Mouse (Mus musculus): ENCODE measurements around the gene Aurkb. TPM values are rescaled to one million over a fixed set of nuclear protein-coding genes. Genes with fewer than 3 reads are reported as not detected.

The Aurkb gene
- total RNA-seq, 2 experiments from 2014 or later: 0.43 to 1.1 TPM

- DNase-seq (ENCODE audit: low spot score in 2 of 2): no peak
- intact Hi-C loops (cut with DNase I): no loop called here
Observed at GRCm38 (mm10) chr11:69035411-69035810, 10.0 kb upstream of the Aurkb start.

GRCm38 (mm10) chr11:69035849-69036248 lies 9.6 kb upstream of the Aurkb start:
- peak; percentile 87 to 88 for DNase-seq (ENCODE audit: low spot score in 2 of 2)
- intact Hi-C loops (cut with DNase I): no loop called here

- DNase-seq (ENCODE audit: low spot score in 2 of 2): peak; percentile 87 to 89
- intact Hi-C loops (cut with DNase I): no loop called here
Observed at GRCm38 (mm10) chr11:69036486-69037230, 8.8 kb upstream of the Aurkb start.

- intact Hi-C loops (cut with DNase I): no loop called here
- peak; percentile 80 to 89 for DNase-seq (ENCODE audit: low spot score in 2 of 2)
Observed at GRCm38 (mm10) chr11:69037231-69038061, 8.0 kb upstream of the Aurkb start.

GRCm38 (mm10) chr11:69038173-69038572 lies 7.3 kb upstream of the Aurkb start:
- intact Hi-C loops (cut with DNase I): no loop called here
- no peak for DNase-seq (ENCODE audit: low spot score in 2 of 2)

GRCm38 (mm10) chr11:69046395-69046774 lies 938 bp downstream of the Aurkb start:
- DNase-seq (ENCODE audit: low spot score in 2 of 2): no peak
- intact Hi-C loops (cut with DNase I): no loop called here

GRCm38 (mm10) chr11:69047592-69047991 lies 2.1 kb downstream of the Aurkb start:
- DNase-seq (ENCODE audit: low spot score in 2 of 2): no peak
- intact Hi-C loops (cut with DNase I): no loop called here

- DNase-seq (ENCODE audit: low spot score in 2 of 2): no peak
- intact Hi-C loops (cut with DNase I): no loop called here
Observed at GRCm38 (mm10) chr11:69048151-69048550, 2.7 kb downstream of the Aurkb start.

- no peak for DNase-seq (ENCODE audit: low spot score in 2 of 2)
- intact Hi-C loops (cut with DNase I): no loop called here
Observed at GRCm38 (mm10) chr11:69050748-69051147, 5.3 kb downstream of the Aurkb start.

GRCm38 (mm10) chr11:69051771-69052170 lies 6.3 kb downstream of the Aurkb start:
- no peak for DNase-seq (ENCODE audit: low spot score in 2 of 2)
- intact Hi-C loops (cut with DNase I): no loop called here

- no peak for DNase-seq (ENCODE audit: low spot score in 2 of 2)
- intact Hi-C loops (cut with DNase I): no loop called here
Observed at GRCm38 (mm10) chr11:69052824-69053421, 7.5 kb downstream of the Aurkb start.

- no peak for DNase-seq (ENCODE audit: low spot score in 2 of 2)
- intact Hi-C loops (cut with DNase I): no loop called here
Observed at GRCm38 (mm10) chr11:69053848-69054247, 8.4 kb downstream of the Aurkb start.

- DNase-seq (ENCODE audit: low spot score in 2 of 2): no peak
- intact Hi-C loops (cut with DNase I): no loop called here
Observed at GRCm38 (mm10) chr11:69058265-69058664, 12.8 kb downstream of the Aurkb start.

- intact Hi-C loops (cut with DNase I): no loop called here
- DNase-seq (ENCODE audit: low spot score in 2 of 2): no peak
Observed at GRCm38 (mm10) chr11:69058729-69059356, 13.4 kb downstream of the Aurkb start.

- intact Hi-C loops (cut with DNase I): no loop called here
- DNase-seq (ENCODE audit: low spot score in 2 of 2): peak; percentile 94
Observed at GRCm38 (mm10) chr11:69059357-69059974, 14.0 kb downstream of the Aurkb start, which contains the start of gene Borcs6. Borcs6 (plus strand) TSS chr11:69059717.

- intact Hi-C loops (cut with DNase I): loop anchor here (5.0 to 10.0 kb wide), 2 partner anchors 37 to 185 kb away; partner anchors contain the start of gene Per1
- no peak for DNase-seq (ENCODE audit: low spot score in 2 of 2)
Observed at GRCm38 (mm10) chr11:69059975-69060411, 14.5 kb downstream of the Aurkb start.

GRCm38 (mm10) chr11:69060448-69061254 lies 15.2 kb downstream of the Aurkb start:
- peak; percentile 36 to 45 for DNase-seq (ENCODE audit: low spot score in 2 of 2)
- intact Hi-C loops (cut with DNase I): loop anchor here (5.0 to 10.0 kb wide), 2 partner anchors 37 to 184 kb away; partner anchors contain the start of gene Per1

GRCm38 (mm10) chr11:69061255-69061912 lies 15.9 kb downstream of the Aurkb start:
- no peak for DNase-seq (ENCODE audit: low spot score in 2 of 2)
- intact Hi-C loops (cut with DNase I): loop anchor here (5.0 to 10.0 kb wide), 2 partner anchors 36 to 183 kb away; partner anchors contain the start of gene Per1

All from left cerebral cortex, postnatal 36 days (tissue).